Mouse (Mus musculus): ENCODE results near the gene U90926.

DNA sequence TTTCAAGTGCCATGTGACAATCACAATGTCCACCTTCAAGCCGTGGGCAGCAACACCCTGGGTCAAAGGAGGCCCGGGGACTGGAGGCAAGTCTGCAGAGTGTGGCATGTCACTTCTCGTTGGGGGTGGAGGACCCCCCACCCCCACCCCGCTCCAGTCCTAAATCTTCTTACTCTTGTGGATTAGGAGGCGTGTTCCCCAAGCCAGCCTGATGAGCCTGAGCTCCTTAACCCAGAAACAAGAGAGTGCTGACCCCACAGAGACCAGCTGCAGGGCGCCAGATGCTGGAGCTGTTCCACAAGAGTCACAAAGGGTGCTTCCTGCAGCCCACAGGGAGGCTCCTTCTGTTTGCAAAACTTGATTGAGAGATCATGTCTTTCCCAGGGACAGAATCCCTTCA is 41.0 kb upstream of the U90926 start, which contains the start of gene Ppef2:
- no peak for TF ChIP-seq EP300 (IDR thresholded peaks at IDR 0.05; ENCODE audit: insufficient read depth, low read depth, low read length)
- no peak for TF ChIP-seq CTCF (IDR thresholded peaks at IDR 0.05)
- TF ChIP-seq POLR2A (IDR thresholded peaks at IDR 0.05; ENCODE audit: insufficient read depth, low read depth, low read length): no peak

Measured in heart, adult 2 months (tissue).